Mouse (Mus musculus) spleen, adult 2 months (tissue): ENCODE measurements around the gene Ttll11. TPM values are rescaled to one million over a fixed set of nuclear protein-coding genes. Genes with fewer than 3 reads are reported as not detected.

Source experiments
- DNase-seq, 2 experiments: peaks; one replicate each; pipeline versions ENCODE4 v3.0.0 to v3.0.0-alpha.2; 2012 to 2021; ENCODE audit warnings: low spot score in 2 of 2, low read depth in 1 of 2
- H3K27ac ChIP-seq: fragments of 200-500 bp; 2 replicates; pipeline ENCODE4 v1.5.1; 2012; ENCODE audit warnings: low read length, inconsistent platforms; ENCODE audit not compliant: insufficient read depth
- H3K27me3 ChIP-seq: fragments of 200-500 bp; 2 replicates; pipeline ENCODE4 v1.6.1; 2012; ENCODE audit warnings: mild to moderate bottlenecking, moderate library complexity, low read length, inconsistent platforms; ENCODE audit not compliant: control insufficient read depth, insufficient read depth
- H3K36me3 ChIP-seq: fragments of 200-500 bp; 2 replicates; pipeline ENCODE4 v1.6.1; 2012; ENCODE audit warnings: mild to moderate bottlenecking, low read length, inconsistent platforms; ENCODE audit not compliant: control insufficient read depth, insufficient read depth
- H3K4me1 ChIP-seq: fragments of 200-500 bp; 2 replicates; pipeline ENCODE4 v1.6.1; 2011; ENCODE audit warnings: inconsistent platforms; ENCODE audit not compliant: control insufficient read depth, insufficient read depth, insufficient read length
- H3K4me3 ChIP-seq: fragments of 200-500 bp; 2 replicates; pipeline ENCODE4 v1.5.1; 2011; ENCODE audit warnings: mild to moderate bottlenecking, inconsistent platforms; ENCODE audit not compliant: insufficient read depth, insufficient read length; ENCODE audit errors: extremely low read depth
- CTCF ChIP-seq: fragments of 200-500 bp; IDR thresholded peaks from 2 replicates; pipeline ENCODE4 v1.5.1; 2011; ENCODE audit warnings: mild to moderate bottlenecking, inconsistent platforms; ENCODE audit not compliant: insufficient read depth, insufficient read length, insufficient replicate concordance; ENCODE audit errors: extremely low read depth
- POLR2A ChIP-seq: fragments of 200-500 bp; IDR thresholded peaks from 2 replicates; pipeline ENCODE4 v1.6.1; 2011; ENCODE audit warnings: low read depth, low read length, inconsistent platforms
- WGBS: fragments of 180-500 bp; shearing (Covaris S2); methylation state at CpG from one replicate; pipeline ENCODE4 v1.1.7; 2018; 5-methylcytosine and 5-hydroxymethylcytosine counted together
- polyA plus RNA-seq: library from polyadenylated mRNA; depleted of rRNA; stranded (reverse); fragments of >200 nt; gene quantifications from 2 replicates; pipeline ENCODE4 v1.2.3, GENCODE M21; 2012

Gene Ttll11
- polyA plus RNA-seq, 1 experiment: 1.3 TPM

- TF ChIP-seq POLR2A: no peak
- TF ChIP-seq CTCF: no peak
- Histone ChIP-seq H3K36me3 (no peaks in the 10 kb centered on the region), H3K27me3 (no peaks in the 10 kb centered on the region), H3K4me3 (no peak overlapping the region), H3K27ac (no peak overlapping the region), H3K4me1 (no peaks in the 10 kb centered on the region)
- 91% methylated on average over 10 of the region's 10 CpGs for WGBS
- no peak for DNase-seq
Observed at GRCm38 (mm10) chr2:35965883-35966513, 13.7 kb downstream of the Ttll11 start.

GRCm38 (mm10) chr2:35963280-35963679, 16.4 kb downstream of the Ttll11 start:
- DNase-seq: no peak
- TF ChIP-seq CTCF: no peak
- Histone ChIP-seq H3K4me1 (no peaks in the 10 kb centered on the region), H3K4me3 (no peak overlapping the region), H3K27me3 (no peaks in the 10 kb centered on the region), H3K27ac (no peak overlapping the region), H3K36me3 (no peaks in the 10 kb centered on the region)
- 93% methylated on average over 2 of the region's 2 CpGs for WGBS

GRCm38 (mm10) chr2:35961593-35962127, 18.1 kb downstream of the Ttll11 start:
- Histone ChIP-seq H3K27me3 (no peaks in the 10 kb centered on the region), H3K36me3 (no peaks in the 10 kb centered on the region), H3K27ac (no peak overlapping the region), H3K4me3 (no peak overlapping the region), H3K4me1 (no peaks in the 10 kb centered on the region)
- 59% methylated on average over 3 of the region's 3 CpGs for WGBS
- TF ChIP-seq POLR2A (no peak), CTCF (no peak)
- DNase-seq: no peak

- WGBS: 86% methylated on average over 7 of the region's 7 CpGs
- Histone ChIP-seq H3K27ac (no peak overlapping the region), H3K27me3 (no peaks in the 10 kb centered on the region), H3K4me1 (no peaks in the 10 kb centered on the region), H3K36me3 (no peaks in the 10 kb centered on the region), H3K4me3 (no peak overlapping the region)
- TF ChIP-seq POLR2A (no peak), CTCF (no peak)
- DNase-seq: no peak
Observed at GRCm38 (mm10) chr2:35957471-35958140, 22.1 kb downstream of the Ttll11 start.

GRCm38 (mm10) chr2:35955211-35955610, 24.5 kb downstream of the Ttll11 start:
- no peak overlapping the region for H3K4me3 ChIP-seq
- no peak for TF ChIP-seq POLR2A
- no peak for TF ChIP-seq CTCF
- H3K27me3 ChIP-seq: no peaks in the 10 kb centered on the region
- no peak for DNase-seq
- WGBS: 77% methylated on average over 5 of the region's 5 CpGs
- no peaks in the 10 kb centered on the region for H3K36me3 ChIP-seq
- H3K4me1 ChIP-seq: no peaks in the 10 kb centered on the region
- H3K27ac ChIP-seq: no peak overlapping the region

GRCm38 (mm10) chr2:35952187-35952958, 27.3 kb downstream of the Ttll11 start:
- TF ChIP-seq CTCF (no peak), POLR2A (no peak)
- no peaks in the 10 kb centered on the region for H3K4me1 ChIP-seq
- H3K27ac ChIP-seq: no peak overlapping the region
- 82% methylated on average over 16 of the region's 16 CpGs for WGBS
- no peak for DNase-seq
- H3K36me3 ChIP-seq: no peaks in the 10 kb centered on the region
- H3K27me3 ChIP-seq: no peaks in the 10 kb centered on the region
- no peak overlapping the region for H3K4me3 ChIP-seq
